Mouse (Mus musculus) neural tube, embryonic 15.5 days (tissue): ENCODE data around the gene Abl1. TPM values are rescaled to one million over a fixed set of nuclear protein-coding genes. Genes with fewer than 3 reads are reported as not detected.
"Not testable (repeated sequence)": the region's sequence is repeated elsewhere in the genome, so short reads cannot be mapped to it uniquely, and the experiment has no call there.

ENCODE experiments used
- ATAC-seq: fragments of 200-750 bp; cut with Nextera tagmentation; 2 replicates; pipeline ENCODE4 v1.8.0; 2017; ENCODE audit warnings: mild to moderate bottlenecking, moderate TSS enrichment, moderate library complexity; ENCODE audit not compliant: low FRiP score
- H3K27ac ChIP-seq: fragments of 300-500 bp; sonication (generic); replicated peaks from 2 replicates; pipeline ENCODE4 v1.5.1; 2015; ENCODE audit warnings: mild to moderate bottlenecking, inconsistent platforms
- H3K27me3 ChIP-seq: fragments of 300-500 bp; sonication (generic); replicated peaks from 2 replicates; pipeline ENCODE4 v1.6.1; 2015; ENCODE audit warnings: inconsistent platforms
- H3K36me3 ChIP-seq: fragments of 300-500 bp; sonication (generic); 2 replicates; pipeline ENCODE4 v1.6.1; 2015; ENCODE audit warnings: inconsistent platforms
- H3K4me1 ChIP-seq: fragments of 300-500 bp; sonication (generic); 2 replicates; pipeline ENCODE4 v1.6.1; 2015; ENCODE audit warnings: inconsistent platforms
- H3K4me2 ChIP-seq: fragments of 300-500 bp; sonication (generic); 2 replicates; pipeline ENCODE4 v1.6.1; 2015; ENCODE audit warnings: inconsistent platforms, mild to moderate bottlenecking, moderate library complexity
- H3K4me3 ChIP-seq: fragments of 300-500 bp; sonication (generic); replicated peaks from 2 replicates; pipeline ENCODE4 v1.5.1; 2015; ENCODE audit warnings: mild to moderate bottlenecking, inconsistent platforms
- H3K9ac ChIP-seq: fragments of 300-500 bp; sonication (generic); replicated peaks from 2 replicates; pipeline ENCODE4 v1.6.1; 2015; ENCODE audit warnings: mild to moderate bottlenecking, inconsistent platforms
- H3K9me3 ChIP-seq: fragments of 300-500 bp; sonication (generic); replicated peaks from 2 replicates; pipeline ENCODE4 v1.6.1; 2016; ENCODE audit warnings: inconsistent platforms
- WGBS: fragments of 180-500 bp; shearing (Covaris S2); methylation state at CpG from one replicate; pipeline ENCODE4 v1.1.7; 2015; ENCODE audit warnings: mixed read lengths; 5-methylcytosine and 5-hydroxymethylcytosine counted together
- polyA plus RNA-seq: library from polyadenylated mRNA; unstranded; fragments of >200 nt; fragmentation: Nextera tagmentation; extraction: Ambion mirVana; gene quantifications from 2 replicates; pipeline ENCODE4 v1.2.1, GENCODE M21; 2015

Gene Abl1
- polyA plus RNA-seq, 1 experiment from 2014 or later, result 13.3 TPM

- H3K9ac ChIP-seq, result no peak overlapping the region
- no peak overlapping the region for H3K4me3 ChIP-seq
- H3K4me2 ChIP-seq, result no peak overlapping the region
- no peak overlapping the region for H3K27ac ChIP-seq
- H3K4me1 ChIP-seq, result peaks cover 16% of the 10 kb centered on the region
- peaks cover 86% of the 10 kb centered on the region for H3K27me3 ChIP-seq
- H3K36me3 ChIP-seq, result no peaks in the 10 kb centered on the region
- no peaks in the 10 kb centered on the region; the same call in 1 of the 2 replicates for H3K9me3 ChIP-seq
- ATAC-seq, result no peak
- WGBS, result 87% methylated on average over 7 of the region's 7 CpGs
These were observed 31.8 kb upstream of the Abl1 start for GRCm38 (mm10) chr2:31656374-31656773.

GRCm38 (mm10) chr2:31662939-31663803 is 25.0 kb upstream of the Abl1 start:
- WGBS, result 66% methylated on average over 8 of the region's 8 CpGs
- ATAC-seq, result no peak
- Histone ChIP-seq H3K27me3 (peaks cover 82% of the 10 kb centered on the region), H3K9me3 (no peaks in the 10 kb centered on the region; the same call in 1 of the 2 replicates), H3K4me3 (no peak overlapping the region), H3K27ac (no peak overlapping the region), H3K4me2 (no peak overlapping the region), H3K9ac (no peak overlapping the region), H3K36me3 (no peaks in the 10 kb centered on the region), H3K4me1 (no peaks in the 10 kb centered on the region)

GRCm38 (mm10) chr2:31663804-31664180 is 24.4 kb upstream of the Abl1 start:
- Histone ChIP-seq H3K4me3 (no peak overlapping the region), H3K4me2 (no peak overlapping the region), H3K9ac (no peak overlapping the region), H3K27me3 (peaks cover 76% of the 10 kb centered on the region), H3K9me3 (no peaks in the 10 kb centered on the region; the same call in 1 of the 2 replicates), H3K4me1 (no peaks in the 10 kb centered on the region), H3K36me3 (no peaks in the 10 kb centered on the region), H3K27ac (no peak overlapping the region)
- WGBS, result 93% methylated on average over 1 of the region's 1 CpGs
- ATAC-seq, result no peak

DNA sequence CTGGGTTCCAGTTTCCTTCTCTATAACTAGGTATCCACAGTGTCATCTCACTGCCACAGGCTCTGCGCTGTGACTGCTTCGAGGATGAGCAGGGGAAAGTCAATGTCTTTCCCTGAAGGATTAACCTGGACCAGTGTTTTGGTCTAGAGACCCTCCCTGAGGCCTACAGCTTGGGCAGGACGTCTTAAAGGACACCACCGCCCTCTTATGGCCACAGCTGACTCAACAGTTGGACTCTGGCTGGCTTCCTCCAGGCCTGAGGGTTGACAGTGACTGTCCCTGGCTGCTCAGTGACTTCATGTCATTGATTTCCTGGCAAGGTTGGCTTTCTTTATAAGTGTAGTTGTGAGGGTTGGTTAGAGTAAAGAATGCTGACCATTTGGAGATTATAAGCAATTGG is 20.8 kb upstream of the Abl1 start:
- Histone ChIP-seq H3K36me3 (no peaks in the 10 kb centered on the region), H3K4me2 (no peak overlapping the region), H3K27ac (no peak overlapping the region), H3K9ac (no peak overlapping the region), H3K4me1 (peaks cover 12% of the 10 kb centered on the region), H3K9me3 (no peaks in the 10 kb centered on the region), H3K4me3 (no peak overlapping the region), H3K27me3 (peaks cover 50% of the 10 kb centered on the region)
- WGBS, result 31% methylated on average over 4 of the region's 4 CpGs
- ATAC-seq, result no peak

DNA sequence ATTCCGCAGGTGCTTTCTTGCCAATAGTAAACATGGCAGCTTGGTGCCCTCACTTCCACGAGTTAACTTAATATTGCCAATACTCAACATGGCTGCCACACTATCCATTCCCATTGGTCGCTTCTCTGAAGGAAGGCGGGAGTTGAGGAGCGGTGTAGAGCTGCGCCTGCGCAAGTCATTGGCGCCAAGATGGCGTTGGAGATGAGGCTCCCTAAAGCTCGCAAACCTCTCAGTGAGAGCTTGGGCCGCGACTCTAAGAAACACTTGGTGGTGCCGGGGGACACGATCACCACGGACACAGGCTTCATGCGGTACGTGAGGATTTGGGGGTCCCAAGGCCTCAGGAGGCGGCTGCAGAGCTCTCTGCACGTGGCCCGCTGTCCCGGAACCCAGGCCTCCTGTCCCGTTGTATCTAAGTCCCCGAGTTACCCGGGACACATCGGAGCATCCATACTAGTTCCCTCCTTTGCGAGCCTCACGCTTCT is 17.6 kb upstream of the Abl1 start, which contains the start of gene Exosc2:
Gene Exosc2, plus strand, starts transcription at position 165 of the 485 bp plus-strand sequence.
- Histone ChIP-seq H3K4me3 (peak within 1 kb of the TSS; percentile 80), H3K4me2 (peak within 1 kb of the TSS; percentile 65), H3K27ac (peak within 1 kb of the TSS; percentile 76), H3K27me3 (peaks cover 23% of the 10 kb centered on the region; the same call in 1 of the 2 replicates), H3K9me3 (no peaks in the 10 kb centered on the region), H3K36me3 (peaks cover 20% of the 10 kb centered on the region), H3K4me1 (peaks cover 17% of the 10 kb centered on the region), H3K9ac (peak within 1 kb of the TSS; percentile 72)
- ATAC-seq, result peak; percentile 95
- WGBS, result 1% methylated on average over 27 of the region's 27 CpGs

DNA sequence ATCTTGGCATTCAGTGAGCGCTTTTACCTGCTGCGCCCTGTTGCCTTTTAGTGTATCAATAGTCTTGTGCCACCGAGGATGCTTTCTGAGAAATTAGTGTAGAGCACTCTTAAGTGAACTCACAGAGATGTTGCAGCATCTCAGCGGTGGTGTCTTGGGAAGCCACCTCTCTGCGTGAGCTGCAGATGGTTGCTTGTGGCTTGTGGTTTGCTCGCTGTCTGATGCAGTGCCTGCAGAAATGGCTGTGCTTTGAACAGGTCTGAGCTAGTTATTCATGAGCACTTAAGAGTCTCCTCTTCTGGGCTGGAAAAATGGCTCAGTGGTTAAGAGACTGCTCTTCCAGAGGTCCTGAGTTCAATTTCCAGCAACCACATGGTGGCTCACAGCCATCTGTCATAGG is 9.5 kb upstream of the Abl1 start:
- ATAC-seq, result no peak

GRCm38 (mm10) chr2:31681051-31681707 is 7.0 kb upstream of the Abl1 start:
- not testable (repeated sequence) for H3K9me3 ChIP-seq, H3K27me3 ChIP-seq, H3K9ac ChIP-seq, ATAC-seq, H3K4me1 ChIP-seq, H3K27ac ChIP-seq, H3K4me3 ChIP-seq, H3K4me2 ChIP-seq
- 87% methylated on average over 15 of the region's 15 CpGs for WGBS
- peaks cover 44% of the 10 kb centered on the region for H3K36me3 ChIP-seq

More for the DNA sequence above, 9.5 kb upstream of the Abl1 start:
- Histone ChIP-seq H3K4me3 (no peak overlapping the region), H3K9me3 (no peaks in the 10 kb centered on the region), H3K4me1 (no peaks in the 10 kb centered on the region), H3K36me3 (peaks cover 69% of the 10 kb centered on the region), H3K27me3 (no peaks in the 10 kb centered on the region), H3K9ac (no peak overlapping the region), H3K27ac (no peak overlapping the region), H3K4me2 (no peak overlapping the region)
- 93% methylated on average over 6 of the region's 6 CpGs for WGBS

- Histone ChIP-seq H3K9me3 (no peaks in the 10 kb centered on the region), H3K27ac (no peak overlapping the region), H3K4me1 (no peaks in the 10 kb centered on the region), H3K4me3 (no peak overlapping the region), H3K27me3 (no peaks in the 10 kb centered on the region), H3K9ac (no peak overlapping the region), H3K4me2 (no peak overlapping the region), H3K36me3 (peaks cover 38% of the 10 kb centered on the region)
- ATAC-seq, result no peak
- WGBS, result 81% methylated on average over 6 of the region's 6 CpGs
These were observed 6.4 kb upstream of the Abl1 start for GRCm38 (mm10) chr2:31681731-31682235.

DNA sequence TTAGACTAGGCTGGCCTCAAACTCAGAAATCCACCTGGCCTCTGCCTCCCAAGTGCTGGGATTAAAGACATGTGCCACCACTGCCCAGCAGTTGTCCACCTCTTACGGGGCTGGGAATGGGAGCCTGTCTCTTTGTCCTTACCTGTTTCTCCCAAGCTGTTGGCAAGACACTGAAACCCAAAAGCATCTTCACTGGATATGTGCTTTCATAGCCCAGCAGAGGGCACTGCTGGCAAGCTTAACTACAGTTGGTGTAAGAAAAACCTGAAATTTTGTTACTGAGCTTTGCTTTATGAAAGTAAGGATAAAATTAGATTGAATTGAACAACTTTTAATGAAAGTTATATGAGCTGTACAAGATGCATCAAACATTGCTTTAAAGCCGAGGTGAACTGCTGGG is 4.5 kb upstream of the Abl1 start:
- no peaks in the 10 kb centered on the region for H3K9me3 ChIP-seq
- H3K4me3 ChIP-seq, result no peak overlapping the region
- no peaks in the 10 kb centered on the region for H3K27me3 ChIP-seq
- no peak overlapping the region for H3K4me2 ChIP-seq
- ATAC-seq, result no peak
- peaks cover 21% of the 10 kb centered on the region for H3K36me3 ChIP-seq
- H3K4me1 ChIP-seq, result peaks cover 6% of the 10 kb centered on the region; the same call in 1 of the 2 replicates
- H3K27ac ChIP-seq, result no peak overlapping the region
- no peak overlapping the region for H3K9ac ChIP-seq
- 21% methylated on average over 2 of the region's 2 CpGs for WGBS

DNA sequence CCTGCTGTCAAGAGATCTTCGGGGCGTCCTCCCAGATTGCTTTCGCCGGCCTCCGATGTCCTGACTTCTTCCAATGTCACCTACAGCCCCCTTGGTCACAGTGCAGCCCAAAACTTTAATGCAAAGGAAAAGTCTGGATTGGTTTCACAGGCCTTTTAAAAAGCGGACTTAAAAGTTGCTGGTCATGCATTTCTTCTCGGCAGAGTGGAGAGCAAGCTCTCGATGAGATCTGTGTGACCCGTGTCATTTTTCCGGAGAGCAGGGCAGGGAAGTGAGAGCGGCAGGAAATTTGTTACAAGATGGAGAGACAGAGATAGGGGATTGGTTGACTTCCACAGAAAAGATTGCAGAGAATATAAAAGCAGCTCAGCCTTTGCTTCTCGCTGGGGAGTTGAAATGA is 869 bp downstream of the Abl1 start:
- Histone ChIP-seq H3K36me3 (no peaks in the 10 kb centered on the region), H3K4me1 (peaks cover 45% of the 10 kb centered on the region), H3K27ac (peak overlapping the region; percentile 97), H3K9me3 (no peaks in the 10 kb centered on the region), H3K4me3 (peak overlapping the region; percentile 92), H3K27me3 (no peaks in the 10 kb centered on the region), H3K4me2 (peak overlapping the region; percentile 83), H3K9ac (peak overlapping the region; percentile 96)
- WGBS, result under 1% methylated on average over 12 of the region's 12 CpGs
- ATAC-seq, result no peak

DNA sequence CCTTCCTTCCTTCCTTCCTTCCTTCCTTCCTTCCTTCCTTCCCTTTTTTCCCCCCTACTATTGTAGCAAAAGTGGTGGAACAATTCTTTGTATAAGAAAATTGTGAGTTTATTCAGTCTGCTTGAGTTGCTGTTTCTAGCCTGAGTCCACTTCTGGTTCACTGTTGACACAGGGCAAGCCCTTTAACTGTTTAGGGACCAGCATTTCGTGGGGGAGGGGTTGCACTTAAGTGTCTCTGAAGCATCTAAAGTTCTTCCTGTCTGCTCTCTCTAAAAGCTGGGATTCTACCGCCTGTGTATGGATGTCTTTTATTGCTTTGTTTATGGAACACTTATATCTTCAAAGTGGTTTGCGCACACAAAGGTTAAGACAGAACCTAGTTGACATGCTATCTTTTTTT is 1.9 kb downstream of the Abl1 start:
- Histone ChIP-seq H3K36me3 (no peaks in the 10 kb centered on the region), H3K9me3 (no peaks in the 10 kb centered on the region), H3K9ac (peak overlapping the region; percentile 96; the same call in 1 of the 2 replicates), H3K4me1 (peaks cover 45% of the 10 kb centered on the region), H3K27me3 (no peaks in the 10 kb centered on the region), H3K4me3 (peak overlapping the region; percentile 92), H3K4me2 (peak overlapping the region; percentile 83), H3K27ac (no peak overlapping the region)
- WGBS, result 39% methylated on average over 3 of the region's 3 CpGs
- ATAC-seq, result no peak
